Mouse (Mus musculus): ENCODE measurements around the gene Ing4. TPM values are rescaled to one million over a fixed set of nuclear protein-coding genes. Genes with fewer than 3 reads are reported as not detected.
"Not testable (repeated sequence)": the region's sequence is repeated elsewhere in the genome, so short reads cannot be mapped to it uniquely, and the experiment has no call there.

Gene Ing4
- polyA plus RNA-seq, 1 experiment from 2014 or later = 171 TPM

- ATAC-seq (ENCODE audit: low FRiP score, low read depth) = no peak
- Histone ChIP-seq H3K36me3 (no peaks in the 10 kb centered on the region), H3K27me3 (peaks cover 40% of the 10 kb centered on the region), H3K4me3 (no peak overlapping the region), H3K27ac (replicated peaks) (no peak overlapping the region), H3K9me3 (no peaks in the 10 kb centered on the region), H3K4me2 (replicated peaks) (no peak overlapping the region), H3K4me1 (peaks cover 15% of the 10 kb centered on the region), H3K9ac (replicated peaks) (no peak overlapping the region)
- 37% methylated on average over 3 of the region's 3 CpGs for WGBS
Observed at GRCm38 (mm10) chr6:125005086-125005485, 34.5 kb upstream of the Ing4 start.

- H3K9me3 ChIP-seq = no peaks in the 10 kb centered on the region
- ATAC-seq (ENCODE audit: low FRiP score, low read depth) = no peak
- peaks cover 26% of the 10 kb centered on the region for H3K4me1 ChIP-seq
- peak overlapping the region; percentile 92 for H3K4me3 ChIP-seq
- 52% methylated on average over 13 of the region's 13 CpGs for WGBS
- H3K27me3 ChIP-seq = peaks cover 10% of the 10 kb centered on the region
- peak overlapping the region; percentile 85 for H3K4me2 ChIP-seq (replicated peaks)
- H3K9ac ChIP-seq (replicated peaks) = peak overlapping the region; percentile 62
- H3K36me3 ChIP-seq = peaks cover 20% of the 10 kb centered on the region; the same call in 1 of the 2 replicates
- peak overlapping the region; percentile 99 for H3K27ac ChIP-seq (replicated peaks)
Observed at GRCm38 (mm10) chr6:125008060-125008459, 31.5 kb upstream of the Ing4 start.

GRCm38 (mm10) chr6:125008586-125009128 lies 30.9 kb upstream of the Ing4 start:
- ATAC-seq (ENCODE audit: low FRiP score, low read depth) = peak; percentile 97
- H3K27ac ChIP-seq (replicated peaks) = peak overlapping the region; percentile 99
- 1% methylated on average over 33 of the region's 34 CpGs for WGBS

GRCm38 (mm10) chr6:125009129-125009180 lies 30.6 kb upstream of the Ing4 start, which contains the start of gene Zfp384:
Gene Zfp384 (plus strand): TSS chr6:125009145.
- H3K9me3 ChIP-seq = no peaks in the 10 kb centered on the region

More at GRCm38 (mm10) chr6:125008586-125009128, 30.9 kb upstream of the Ing4 start:
- peaks cover 4% of the 10 kb centered on the region; the same call in 1 of the 2 replicates for H3K27me3 ChIP-seq
- H3K9ac ChIP-seq (replicated peaks) = peak overlapping the region; percentile 93
- H3K4me2 ChIP-seq (replicated peaks) = peak overlapping the region; percentile 85
- H3K4me1 ChIP-seq = peaks cover 26% of the 10 kb centered on the region
- H3K4me3 ChIP-seq = peak overlapping the region; percentile 92
- H3K36me3 ChIP-seq = peaks cover 21% of the 10 kb centered on the region; the same call in 1 of the 2 replicates
- no peaks in the 10 kb centered on the region for H3K9me3 ChIP-seq

GRCm38 (mm10) chr6:125009181-125010073 lies 30.1 kb upstream of the Ing4 start:
- H3K4me2 ChIP-seq (replicated peaks) = peak overlapping the region; percentile 85
- peaks cover 23% of the 10 kb centered on the region for H3K4me1 ChIP-seq
- H3K9me3 ChIP-seq = no peaks in the 10 kb centered on the region
- H3K4me3 ChIP-seq = peak overlapping the region; percentile 92
- ATAC-seq (ENCODE audit: low FRiP score, low read depth) = peak; percentile 84
- peak overlapping the region; percentile 99 for H3K27ac ChIP-seq (replicated peaks)
- H3K27me3 ChIP-seq = no peaks in the 10 kb centered on the region
- H3K9ac ChIP-seq (replicated peaks) = peak overlapping the region; percentile 93
- peaks cover 23% of the 10 kb centered on the region; the same call in 1 of the 2 replicates for H3K36me3 ChIP-seq
- under 1% methylated on average over 67 of the region's 78 CpGs for WGBS

More at GRCm38 (mm10) chr6:125009129-125009180, 30.6 kb upstream of the Ing4 start, which contains the start of gene Zfp384:
- Histone ChIP-seq H3K27me3 (0 out of 2 replicates have a peak, but pooled peaks cover 4% of the 10 kb centered on the region), H3K4me3 (peak within 1 kb of the TSS; percentile 92), H3K27ac (replicated peaks) (peak within 1 kb of the TSS; percentile 99), H3K9ac (replicated peaks) (peak within 1 kb of the TSS; percentile 93), H3K36me3 (peaks cover 21% of the 10 kb centered on the region; the same call in 1 of the 2 replicates), H3K4me1 (peaks cover 26% of the 10 kb centered on the region), H3K4me2 (replicated peaks) (peak within 1 kb of the TSS; percentile 85)
- no peak for ATAC-seq (ENCODE audit: low FRiP score, low read depth)
- 0% methylated on average over 2 of the region's 3 CpGs for WGBS

GRCm38 (mm10) chr6:125017682-125018081 lies 21.9 kb upstream of the Ing4 start:
- no peak overlapping the region for H3K4me2 ChIP-seq (replicated peaks)
- H3K36me3 ChIP-seq = peaks cover 64% of the 10 kb centered on the region
- H3K9ac ChIP-seq (replicated peaks) = no peak overlapping the region
- 92% methylated on average over 3 of the region's 3 CpGs for WGBS
- H3K27me3 ChIP-seq = no peaks in the 10 kb centered on the region
- H3K9me3 ChIP-seq = no peaks in the 10 kb centered on the region
- ATAC-seq (ENCODE audit: low FRiP score, low read depth) = no peak
- no peak overlapping the region for H3K27ac ChIP-seq (replicated peaks)
- no peaks in the 10 kb centered on the region for H3K4me1 ChIP-seq
- no peak overlapping the region for H3K4me3 ChIP-seq

- not testable (repeated sequence) for H3K4me2 ChIP-seq (replicated peaks); H3K4me3 ChIP-seq; H3K9me3 ChIP-seq; H3K27ac ChIP-seq (replicated peaks); H3K9ac ChIP-seq (replicated peaks); H3K4me1 ChIP-seq; ATAC-seq (ENCODE audit: low FRiP score, low read depth); H3K27me3 ChIP-seq
- H3K36me3 ChIP-seq = peaks cover 65% of the 10 kb centered on the region
- WGBS = 38% methylated on average over 9 of the region's 9 CpGs
Observed at GRCm38 (mm10) chr6:125030532-125030931, 9.0 kb upstream of the Ing4 start.

- ATAC-seq (ENCODE audit: low FRiP score, low read depth) = no peak
- H3K36me3 ChIP-seq = peaks cover 66% of the 10 kb centered on the region
Observed at GRCm38 (mm10) chr6:125031604-125032003, 8.0 kb upstream of the Ing4 start.

GRCm38 (mm10) chr6:125038666-125039065 lies 894 bp upstream of the Ing4 start:
- no peak for ATAC-seq (ENCODE audit: low FRiP score, low read depth)
- Histone ChIP-seq H3K9me3 (no peaks in the 10 kb centered on the region), H3K4me1 (peaks cover 16% of the 10 kb centered on the region), H3K4me2 (replicated peaks) (peak overlapping the region; percentile 51), H3K27me3 (no peaks in the 10 kb centered on the region), H3K4me3 (0 out of 2 replicates have a peak overlapping the region, but pooled peaks have one; percentile 33), H3K27ac (replicated peaks) (0 out of 2 replicates have a peak overlapping the region, but pooled peaks have one; percentile 43), H3K36me3 (peaks cover 33% of the 10 kb centered on the region), H3K9ac (replicated peaks) (no peak overlapping the region)
- 96% methylated on average over 4 of the region's 4 CpGs for WGBS

More at GRCm38 (mm10) chr6:125031604-125032003, 8.0 kb upstream of the Ing4 start:
- Histone ChIP-seq H3K4me1 (no peaks in the 10 kb centered on the region), H3K9me3 (no peaks in the 10 kb centered on the region), H3K27me3 (no peaks in the 10 kb centered on the region), H3K27ac (replicated peaks) (no peak overlapping the region), H3K9ac (replicated peaks) (no peak overlapping the region), H3K4me3 (no peak overlapping the region), H3K4me2 (replicated peaks) (no peak overlapping the region)
- 89% methylated on average over 16 of the region's 16 CpGs for WGBS

GRCm38 (mm10) chr6:125039131-125039530 lies 429 bp upstream of the Ing4 start:
- Histone ChIP-seq H3K27ac (replicated peaks) (0 out of 2 replicates have a peak overlapping the region, but pooled peaks have one; percentile 43), H3K9ac (replicated peaks) (0 out of 2 replicates have a peak overlapping the region, but pooled peaks have one; percentile 7), H3K9me3 (no peaks in the 10 kb centered on the region), H3K4me2 (replicated peaks) (peak overlapping the region; percentile 51), H3K4me1 (peaks cover 16% of the 10 kb centered on the region), H3K4me3 (peak overlapping the region; percentile 33), H3K36me3 (peaks cover 33% of the 10 kb centered on the region), H3K27me3 (no peaks in the 10 kb centered on the region)
- WGBS = 7% methylated on average over 8 of the region's 8 CpGs
- peak; percentile 35 for ATAC-seq (ENCODE audit: low FRiP score, low read depth)

- Histone ChIP-seq H3K4me3 (peak overlapping the region; percentile 72), H3K4me1 (peaks cover 16% of the 10 kb centered on the region), H3K27me3 (no peaks in the 10 kb centered on the region), H3K9ac (replicated peaks) (peak overlapping the region; percentile 76), H3K36me3 (peaks cover 36% of the 10 kb centered on the region), H3K27ac (replicated peaks) (peak overlapping the region; percentile 62), H3K9me3 (no peaks in the 10 kb centered on the region), H3K4me2 (replicated peaks) (peak overlapping the region; percentile 88)
- WGBS = 16% methylated on average over 7 of the region's 7 CpGs
- ATAC-seq (ENCODE audit: low FRiP score, low read depth) = no peak
Observed at GRCm38 (mm10) chr6:125040221-125040620, 661 bp downstream of the Ing4 start.

- Histone ChIP-seq H3K36me3 (peaks cover 34% of the 10 kb centered on the region), H3K27ac (replicated peaks) (no peak overlapping the region), H3K4me2 (replicated peaks) (peak overlapping the region; percentile 88), H3K27me3 (no peaks in the 10 kb centered on the region), H3K4me1 (peaks cover 16% of the 10 kb centered on the region), H3K9me3 (no peaks in the 10 kb centered on the region), H3K9ac (replicated peaks) (no peak overlapping the region), H3K4me3 (no peak overlapping the region)
- no peak for ATAC-seq (ENCODE audit: low FRiP score, low read depth)
- WGBS = 89% methylated on average over 7 of the region's 7 CpGs
Observed at GRCm38 (mm10) chr6:125041047-125041446, 1.5 kb downstream of the Ing4 start.
